Comparison of ENCODE assay signal across 8 mouse cellular contexts in the genomic region with DNA sequence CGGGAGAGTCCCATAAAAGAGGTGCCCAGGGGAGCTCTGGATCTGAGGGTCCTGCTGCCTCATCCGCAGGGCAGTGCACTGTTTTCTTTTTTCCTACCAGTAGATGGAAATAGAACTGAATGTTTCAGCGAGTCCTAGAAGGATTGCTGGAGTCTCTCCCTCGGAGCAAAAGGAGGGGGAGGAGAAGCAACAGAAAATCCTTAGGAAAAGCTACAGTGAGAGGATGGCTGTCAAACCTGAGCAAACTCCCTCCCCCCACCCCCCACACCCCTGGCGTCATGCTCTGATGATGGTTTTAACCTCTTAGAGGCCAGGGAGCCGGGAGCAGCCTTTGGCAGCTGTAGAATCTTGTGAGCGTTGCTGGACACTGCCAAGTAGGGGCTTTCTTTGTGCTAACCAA.
A peak's percentile ranks its signal among the peaks of the same experiment; 100 is the strongest.
DNase-seq lines count a peak whose midpoint lies in the region; ATAC-seq and TF ChIP-seq lines count a peak whose summit lies in the region.

No protein-coding gene starts in this region.

- 12% methylated on average over 7 of the region's 7 CpGs for WGBS in forebrain, postnatal 0 days
- 25% methylated on average over 7 of the region's 7 CpGs for WGBS in midbrain, embryonic 10.5 days

- 0 out of 2 replicates have a peak, but pooled peaks cover 8% of the 10 kb centered on the region for H3K4me1 ChIP-seq in forebrain, postnatal 0 days (ENCODE audit: insufficient read depth)
- peaks cover 29% of the 10 kb centered on the region for H3K4me1 ChIP-seq in midbrain, embryonic 10.5 days

- ATAC-seq in forebrain, postnatal 0 days = peak; percentile 91
- ATAC-seq in activated CD4-positive, CD25-positive, alpha-beta regulatory T cell, adult 4 months = no peak

- peak; percentile 21 to 44 for DNase-seq in heart, adult 18-20 months
- no peak for DNase-seq in heart, postnatal 4 days
- peak; percentile 22 for DNase-seq in 3T3-L1 (ENCODE audit: low read depth, low spot score)
- peak; percentile 62 for DNase-seq in forebrain, postnatal 0 days
- DNase-seq in midbrain, embryonic 10.5 days (ENCODE audit: low spot score) = peak; percentile 33
- DNase-seq in natural killer cell, adult 2 months (ENCODE audit: low spot score in 2 of 2) = no peak
- DNase-seq in B cell, adult 2 months = no peak

- TF ChIP-seq CTCF in forebrain, postnatal 0 days (IDR thresholded peaks at IDR 0.05; ENCODE audit: low read depth) = peak; percentile 65

- peak overlapping the region; percentile 33 for H3K4me2 ChIP-seq in forebrain, postnatal 0 days (ENCODE audit: low read depth)

- H3K9me3 ChIP-seq in forebrain, postnatal 0 days (ENCODE audit: low read length) = no peaks in the 10 kb centered on the region
- H3K9me3 ChIP-seq in midbrain, embryonic 10.5 days (replicated peaks) = no peaks in the 10 kb centered on the region

- H3K27ac ChIP-seq in forebrain, postnatal 0 days (ENCODE audit: low read depth, low read length) = no peak overlapping the region
- peak overlapping the region; percentile 63; the same call in 1 of the 2 replicates for H3K27ac ChIP-seq in midbrain, embryonic 10.5 days (replicated peaks)

- H3K4me3 ChIP-seq in forebrain, postnatal 0 days (ENCODE audit: low read depth, low read length) = no peak overlapping the region
- peak overlapping the region; percentile 19; the same call in 1 of the 2 replicates for H3K4me3 ChIP-seq in midbrain, embryonic 10.5 days

- H3K9ac ChIP-seq in forebrain, postnatal 0 days = no peak overlapping the region

- H3K27me3 ChIP-seq in forebrain, postnatal 0 days (ENCODE audit: insufficient read depth, low read length) = no peaks in the 10 kb centered on the region
- no peaks in the 10 kb centered on the region for H3K27me3 ChIP-seq in midbrain, embryonic 10.5 days (ENCODE audit: low read depth, poor library complexity, severe bottlenecking)

- no peaks in the 10 kb centered on the region for H3K36me3 ChIP-seq in forebrain, postnatal 0 days (ENCODE audit: insufficient read depth)
- no peaks in the 10 kb centered on the region for H3K36me3 ChIP-seq in midbrain, embryonic 10.5 days

Comparison
In these comparisons a context has a peak if more than half of its experiments do, and no peak if none do; other contexts are left out.
1. DNase-seq: peak in heart, adult 18-20 months (2 of 2), 3T3-L1 (single experiment), forebrain, postnatal 0 days (single experiment) and midbrain, embryonic 10.5 days (single experiment); none in heart, postnatal 4 days (single experiment), natural killer cell, adult 2 months (0 of 2) and B cell, adult 2 months (0 of 2).